Mouse (Mus musculus) thymus, postnatal 0 days (tissue): ENCODE data around the gene Syne2. TPM values are rescaled to one million over a fixed set of nuclear protein-coding genes. Genes with fewer than 3 reads are reported as not detected.

Experiments used
- DNase-seq: peaks from one replicate; pipeline ENCODE4 v3.0.0-alpha.2; 2015; ENCODE audit warnings: low spot score
- polyA plus RNA-seq: library from polyadenylated mRNA; unstranded; fragments of >200 nt; fragmentation: Nextera tagmentation; extraction: Ambion mirVana; gene quantifications from 2 replicates; pipeline ENCODE4 v1.2.1, GENCODE M21; 2015

Syne2 gene
- polyA plus RNA-seq, 1 experiment from 2014 or later, result 6.2 TPM

- DNase-seq, result no peak
These were observed 8.9 kb downstream of the Syne2 start for GRCm38 (mm10) chr12:75826699-75827353.

- DNase-seq, result no peak
These were observed 9.8 kb downstream of the Syne2 start for GRCm38 (mm10) chr12:75827751-75828150.

GRCm38 (mm10) chr12:75829616-75830015 lies 11.7 kb downstream of the Syne2 start:
- no peak for DNase-seq

GRCm38 (mm10) chr12:75833149-75833959 lies 15.4 kb downstream of the Syne2 start:
- DNase-seq, result no peak

- DNase-seq, result no peak
These were observed 16.2 kb downstream of the Syne2 start for GRCm38 (mm10) chr12:75833960-75834729.

GRCm38 (mm10) chr12:75836524-75836962 lies 18.6 kb downstream of the Syne2 start:
- no peak for DNase-seq

GRCm38 (mm10) chr12:75837462-75837861 lies 19.5 kb downstream of the Syne2 start:
- peak; percentile 11 for DNase-seq

GRCm38 (mm10) chr12:75839083-75839736 lies 21.3 kb downstream of the Syne2 start:
- DNase-seq, result no peak

GRCm38 (mm10) chr12:75841183-75841582 lies 23.2 kb downstream of the Syne2 start:
- no peak for DNase-seq

- no peak for DNase-seq
These were observed 26.4 kb downstream of the Syne2 start for GRCm38 (mm10) chr12:75844311-75844710.

GRCm38 (mm10) chr12:75845070-75845469 lies 27.1 kb downstream of the Syne2 start:
- no peak for DNase-seq

GRCm38 (mm10) chr12:75846513-75846912 lies 28.6 kb downstream of the Syne2 start:
- no peak for DNase-seq

GRCm38 (mm10) chr12:75850205-75850604 lies 32.3 kb downstream of the Syne2 start:
- no peak for DNase-seq

- no peak for DNase-seq
These were observed 33.5 kb downstream of the Syne2 start for GRCm38 (mm10) chr12:75851481-75851880.

- DNase-seq, result no peak
These were observed 34.5 kb downstream of the Syne2 start for GRCm38 (mm10) chr12:75852384-75852783.

- DNase-seq, result no peak
These were observed 35.6 kb downstream of the Syne2 start for GRCm38 (mm10) chr12:75853559-75853958.

- no peak for DNase-seq
These were observed 37.1 kb downstream of the Syne2 start for GRCm38 (mm10) chr12:75855051-75855453.

GRCm38 (mm10) chr12:75855621-75856020 lies 37.7 kb downstream of the Syne2 start:
- DNase-seq, result no peak

- DNase-seq, result no peak
These were observed 38.3 kb downstream of the Syne2 start for GRCm38 (mm10) chr12:75856096-75856868.

GRCm38 (mm10) chr12:75859936-75860335 lies 42.0 kb downstream of the Syne2 start:
- no peak for DNase-seq

GRCm38 (mm10) chr12:75860843-75861242 lies 42.9 kb downstream of the Syne2 start:
- DNase-seq, result no peak
